Mouse (Mus musculus) CH12.LX (cell line): ENCODE data around the gene Csdc2.

Source experiments
- CTCF ChIP-seq, 2 experiments: IDR thresholded peaks in 1 of 2; conservative IDR thresholded peaks in 1 of 2; 2 replicates each; pipeline ENCODE4 v1.5.1; 2011 to 2012; ENCODE audit warnings: low read depth in 2 of 2, low read length in 2 of 2, improper control_type of control experiment in 1 of 2, inconsistent platforms in 1 of 2, mild to moderate bottlenecking in 1 of 2, moderate library complexity in 1 of 2
- EP300 ChIP-seq: IDR thresholded peaks from 2 replicates; pipeline ENCODE4 v1.6.1; 2011; ENCODE audit warnings: low read length, improper control_type of control experiment
- ETS1 ChIP-seq: conservative IDR thresholded peaks from 2 replicates; pipeline ENCODE4 v1.6.1; 2012; ENCODE audit warnings: low read depth, mild to moderate bottlenecking, inconsistent platforms, low read length, improper control_type of control experiment, moderate library complexity
- GABPA ChIP-seq: IDR thresholded peaks from 2 replicates; pipeline ENCODE4 v1.6.1; 2012; ENCODE audit warnings: low read depth, low read length, improper control_type of control experiment, inconsistent platforms; ENCODE audit not compliant: insufficient replicate concordance
- POLR2A ChIP-seq: IDR thresholded peaks from 2 replicates; pipeline ENCODE4 v1.6.1; 2011; ENCODE audit warnings: low read depth, mild to moderate bottlenecking, improper control_type of control experiment, low read length
- RAD21 ChIP-seq: IDR thresholded peaks from 2 replicates; pipeline ENCODE4 v1.6.1; 2011; ENCODE audit warnings: low read depth, mild to moderate bottlenecking, low read length, improper control_type of control experiment, moderate library complexity
- USF2 ChIP-seq: conservative IDR thresholded peaks from 2 replicates; pipeline ENCODE4 v1.6.1; 2011; ENCODE audit warnings: low read depth, low read length, improper control_type of control experiment
- ZC3H11A ChIP-seq: IDR thresholded peaks from 2 replicates; pipeline ENCODE4 v1.6.1; 2012; ENCODE audit warnings: low read depth, mild to moderate bottlenecking, inconsistent platforms, low read length, improper control_type of control experiment

GRCm38 (mm10) chr15:81960171-81961077 is 23.9 kb downstream of the Csdc2 start, which contains the start of gene Pmm1:
- TF ChIP-seq RAD21 (peak; percentile 85), ETS1 (no peak), USF2 (no peak), GABPA (no peak), POLR2A (peak; percentile 81), CTCF (conservative IDR thresholded peaks at IDR 0.05 in 1 of 2, IDR thresholded peaks at IDR 0.05 in 1 of 2; ENCODE audit: low read depth in 2 of 2, low read length in 2 of 2) (peak; percentile 14 to 94; a peak in 2 of 4 replicates), ZC3H11A (peak; percentile 62), EP300 (no peak)
